Mouse (Mus musculus) liver, postnatal 0 days (tissue): Measurements from ENCODE around the gene Btbd6.

Source experiments
- CTCF ChIP-seq: sonication (generic); IDR thresholded peaks from 2 replicates; pipeline ENCODE4 v1.5.1; 2016; ENCODE audit warnings: antibody characterized with exemption, low read depth
- EP300 ChIP-seq: IDR thresholded peaks from 2 replicates; pipeline ENCODE4 v1.6.1; 2016; ENCODE audit warnings: antibody characterized with exemption, low read depth, mild to moderate bottlenecking

- TF ChIP-seq CTCF = no peak
- no peak for TF ChIP-seq EP300
Measured at GRCm38 (mm10) chr12:113001133-113001474, 24.8 kb downstream of the Btbd6 start.
